Mouse (Mus musculus) neural tube, embryonic 11.5 days (tissue): ENCODE measurements around the gene Wdr31. TPM values are rescaled to one million over a fixed set of nuclear protein-coding genes. Genes with fewer than 3 reads are reported as not detected.

Experiments used
- ATAC-seq: fragments of 200-750 bp; cut with Nextera tagmentation; 2 replicates; pipeline ENCODE4 v1.8.0; 2017; ENCODE audit warnings: moderate number of reproducible peaks, mild to moderate bottlenecking, moderate TSS enrichment, moderate library complexity; ENCODE audit not compliant: insufficient read depth, low FRiP score, low TSS enrichment
- DNase-seq: peaks from one replicate; pipeline ENCODE4 v3.0.0-alpha.2; 2015; ENCODE audit warnings: low spot score
- H3K27ac ChIP-seq: fragments of 300-500 bp; sonication (generic); 2 replicates; pipeline ENCODE4 v1.5.1; 2014; ENCODE audit warnings: low read depth, mild to moderate bottlenecking, low read length
- H3K27me3 ChIP-seq: fragments of 300-500 bp; sonication (generic); 2 replicates; pipeline ENCODE4 v1.6.1; 2014; ENCODE audit warnings: mild to moderate bottlenecking, low read length, mixed read lengths; ENCODE audit not compliant: control insufficient read depth, insufficient read depth
- H3K36me3 ChIP-seq: fragments of 300-500 bp; sonication (generic); 2 replicates; pipeline ENCODE4 v1.6.1; 2014; ENCODE audit warnings: mild to moderate bottlenecking, low read length, moderate library complexity, mixed read lengths; ENCODE audit not compliant: control insufficient read depth, insufficient read depth
- H3K4me1 ChIP-seq: fragments of 300-500 bp; sonication (generic); 2 replicates; pipeline ENCODE4 v1.6.1; 2014; ENCODE audit warnings: low read length, mixed read lengths; ENCODE audit not compliant: control insufficient read depth, insufficient read depth
- H3K4me2 ChIP-seq: fragments of 300-500 bp; sonication (generic); 2 replicates; pipeline ENCODE4 v1.6.1; 2014; ENCODE audit warnings: low read depth, mild to moderate bottlenecking, moderate library complexity
- H3K4me3 ChIP-seq: fragments of 300-500 bp; sonication (generic); 2 replicates; pipeline ENCODE4 v1.5.1; 2014; ENCODE audit warnings: low read depth, low read length
- H3K9ac ChIP-seq: fragments of 300-500 bp; sonication (generic); 2 replicates; pipeline ENCODE4 v1.6.1; 2014; ENCODE audit warnings: mild to moderate bottlenecking, low read length
- H3K9me3 ChIP-seq: fragments of 300-500 bp; sonication (generic); 2 replicates; pipeline ENCODE4 v1.6.1; 2016; ENCODE audit warnings: low read length; ENCODE audit not compliant: control insufficient read depth
- WGBS: fragments of 180-500 bp; shearing (Covaris S2); extraction: QIAGEN DNeasy Blood & Tissue Kit; methylation state at CpG from one replicate; pipeline ENCODE4 v1.1.7; 2014; 5-methylcytosine and 5-hydroxymethylcytosine counted together
- polyA plus RNA-seq: library from polyadenylated mRNA; unstranded; fragments of >200 nt; fragmentation: Nextera tagmentation; extraction: Ambion mirVana; gene quantifications from 2 replicates; pipeline ENCODE4 v1.2.1, GENCODE M21; 2014

Gene Wdr31
- polyA plus RNA-seq, 1 experiment from 2014 or later: 5.1 TPM

- DNase-seq (no peak), ATAC-seq (no peak)
- H3K27me3 ChIP-seq: peaks cover 8% of the 10 kb centered on the region
- no peak overlapping the region for H3K9ac ChIP-seq
- H3K27ac ChIP-seq: no peak overlapping the region
- H3K4me1 ChIP-seq: peaks cover 4% of the 10 kb centered on the region; the same call in 1 of the 2 replicates
- WGBS: 93% methylated on average over 2 of the region's 2 CpGs
- no peaks in the 10 kb centered on the region for H3K36me3 ChIP-seq
- no peak overlapping the region for H3K4me2 ChIP-seq
- no peaks in the 10 kb centered on the region for H3K9me3 ChIP-seq
- H3K4me3 ChIP-seq: no peak overlapping the region
Observed at GRCm38 (mm10) chr4:62475131-62475530, 4.4 kb upstream of the Wdr31 start.

- no peaks in the 10 kb centered on the region for H3K36me3 ChIP-seq
- H3K27me3 ChIP-seq: no peaks in the 10 kb centered on the region
- no peak for DNase-seq
- H3K9ac ChIP-seq: no peak overlapping the region
- H3K4me2 ChIP-seq: no peak overlapping the region
- no peak overlapping the region for H3K4me3 ChIP-seq
- ATAC-seq: no peak
- no peak overlapping the region for H3K27ac ChIP-seq
- no peaks in the 10 kb centered on the region for H3K4me1 ChIP-seq
- no peaks in the 10 kb centered on the region for H3K9me3 ChIP-seq
- WGBS: 95% methylated on average over 2 of the region's 2 CpGs
Observed at GRCm38 (mm10) chr4:62472071-62472470, 1.4 kb upstream of the Wdr31 start.

- no peak overlapping the region for H3K4me2 ChIP-seq
- no peak overlapping the region for H3K4me3 ChIP-seq
- WGBS: 95% methylated on average over 1 of the region's 1 CpGs
- H3K9ac ChIP-seq: no peak overlapping the region
- H3K9me3 ChIP-seq: no peaks in the 10 kb centered on the region
- H3K36me3 ChIP-seq: no peaks in the 10 kb centered on the region
- H3K27ac ChIP-seq: no peak overlapping the region
- H3K4me1 ChIP-seq: no peaks in the 10 kb centered on the region
- DNase-seq (no peak), ATAC-seq (no peak)
- no peaks in the 10 kb centered on the region for H3K27me3 ChIP-seq
Observed at GRCm38 (mm10) chr4:62468158-62468557, 2.5 kb downstream of the Wdr31 start.

GRCm38 (mm10) chr4:62463124-62463523 lies 7.6 kb downstream of the Wdr31 start:
- Histone ChIP-seq H3K36me3 (no peaks in the 10 kb centered on the region), H3K9me3 (no peaks in the 10 kb centered on the region), H3K4me2 (no peak overlapping the region), H3K27me3 (no peaks in the 10 kb centered on the region), H3K4me3 (no peak overlapping the region), H3K27ac (no peak overlapping the region), H3K9ac (no peak overlapping the region), H3K4me1 (no peaks in the 10 kb centered on the region)
- WGBS: 87% methylated on average over 2 of the region's 2 CpGs
- DNase-seq (no peak), ATAC-seq (no peak)

GRCm38 (mm10) chr4:62460348-62460747 lies 10.3 kb downstream of the Wdr31 start:
- H3K36me3 ChIP-seq: no peaks in the 10 kb centered on the region
- no peak overlapping the region for H3K4me3 ChIP-seq
- 92% methylated on average over 8 of the region's 8 CpGs for WGBS
- H3K4me1 ChIP-seq: no peaks in the 10 kb centered on the region
- DNase-seq (no peak), ATAC-seq (no peak)
- H3K27ac ChIP-seq: no peak overlapping the region
- H3K9ac ChIP-seq: no peak overlapping the region
- no peaks in the 10 kb centered on the region for H3K27me3 ChIP-seq
- no peak overlapping the region for H3K4me2 ChIP-seq
- H3K9me3 ChIP-seq: no peaks in the 10 kb centered on the region

GRCm38 (mm10) chr4:62459081-62459480 lies 11.6 kb downstream of the Wdr31 start:
- H3K27me3 ChIP-seq: no peaks in the 10 kb centered on the region
- H3K36me3 ChIP-seq: no peaks in the 10 kb centered on the region
- no peaks in the 10 kb centered on the region for H3K9me3 ChIP-seq
- ATAC-seq (no peak), DNase-seq (no peak)
- H3K4me1 ChIP-seq: no peaks in the 10 kb centered on the region
- H3K4me3 ChIP-seq: no peak overlapping the region
- H3K27ac ChIP-seq: no peak overlapping the region
- 83% methylated on average over 3 of the region's 3 CpGs for WGBS
- no peak overlapping the region for H3K4me2 ChIP-seq
- H3K9ac ChIP-seq: no peak overlapping the region

GRCm38 (mm10) chr4:62454995-62455394 lies 15.7 kb downstream of the Wdr31 start:
- no peaks in the 10 kb centered on the region for H3K36me3 ChIP-seq
- ATAC-seq (no peak), DNase-seq (peak; percentile 40)
- H3K9me3 ChIP-seq: no peaks in the 10 kb centered on the region
- no peak overlapping the region for H3K4me3 ChIP-seq
- H3K27ac ChIP-seq: no peak overlapping the region
- H3K4me2 ChIP-seq: no peak overlapping the region
- H3K4me1 ChIP-seq: no peaks in the 10 kb centered on the region
- no peaks in the 10 kb centered on the region for H3K27me3 ChIP-seq
- H3K9ac ChIP-seq: no peak overlapping the region
- 69% methylated on average over 5 of the region's 5 CpGs for WGBS

- Histone ChIP-seq H3K4me1 (no peaks in the 10 kb centered on the region), H3K4me3 (no peak overlapping the region), H3K27me3 (no peaks in the 10 kb centered on the region), H3K4me2 (no peak overlapping the region), H3K9ac (no peak overlapping the region), H3K36me3 (no peaks in the 10 kb centered on the region), H3K9me3 (no peaks in the 10 kb centered on the region), H3K27ac (no peak overlapping the region)
- ATAC-seq (no peak), DNase-seq (no peak)
- 82% methylated on average over 4 of the region's 4 CpGs for WGBS
Observed at GRCm38 (mm10) chr4:62440986-62441385, 29.7 kb downstream of the Wdr31 start.

- WGBS: 78% methylated on average over 4 of the region's 4 CpGs
- no peak overlapping the region for H3K4me3 ChIP-seq
Observed at GRCm38 (mm10) chr4:62440544-62440943, 30.2 kb downstream of the Wdr31 start.

More at GRCm38 (mm10) chr4:62440544-62440943, 30.2 kb downstream of the Wdr31 start:
- Histone ChIP-seq H3K4me1 (no peaks in the 10 kb centered on the region), H3K36me3 (no peaks in the 10 kb centered on the region), H3K27me3 (no peaks in the 10 kb centered on the region), H3K27ac (no peak overlapping the region), H3K9ac (no peak overlapping the region), H3K9me3 (no peaks in the 10 kb centered on the region), H3K4me2 (no peak overlapping the region)
- ATAC-seq: no peak
- no peak for DNase-seq
